Mouse (Mus musculus) heart, embryonic 14.5 days (tissue): ENCODE results near the gene Cep55. TPM values are rescaled to one million over a fixed set of nuclear protein-coding genes. Genes with fewer than 3 reads are reported as not detected.
A peak's percentile ranks its signal among the peaks of the same experiment; 100 is the strongest.

Experiments
- ATAC-seq: fragments of 200-750 bp; cut with Nextera tagmentation; 2 replicates; pipeline ENCODE4 v1.8.0; 2017; ENCODE audit warnings: low read depth, moderate TSS enrichment; ENCODE audit not compliant: insufficient number of reproducible peaks, insufficient read depth, low FRiP score
- H3K27ac ChIP-seq, 2 experiments: fragments of 200-500 bp in 1 of 2; fragments of 300-500 bp in 1 of 2; sonication (generic) in 1 of 2; replicated peaks in 1 of 2; 2 replicates each; pipeline ENCODE4 v1.5.1; 2012 to 2014; ENCODE audit warnings: low read depth in 2 of 2, low read length in 2 of 2, control low read depth in 1 of 2, mild to moderate bottlenecking in 1 of 2, mixed read lengths in 1 of 2; ENCODE audit not compliant: control insufficient read depth in 1 of 2, insufficient read depth in 1 of 2
- H3K27me3 ChIP-seq: fragments of 300-500 bp; sonication (generic); 2 replicates; pipeline ENCODE4 v1.6.1; 2014; ENCODE audit warnings: mild to moderate bottlenecking, low read length, control low read depth; ENCODE audit not compliant: control insufficient read depth, insufficient read depth
- H3K36me3 ChIP-seq: fragments of 300-500 bp; sonication (generic); 2 replicates; pipeline ENCODE4 v1.6.1; 2014; ENCODE audit warnings: mild to moderate bottlenecking, control low read depth, low read length, mixed read lengths; ENCODE audit not compliant: control insufficient read depth, insufficient read depth
- H3K4me1 ChIP-seq, 2 experiments: fragments of 200-500 bp in 1 of 2; fragments of 300-500 bp in 1 of 2; sonication (generic) in 1 of 2; 2 replicates each; pipeline ENCODE4 v1.6.1; 2012 to 2014; ENCODE audit warnings: low read length in 2 of 2, control low read depth in 1 of 2, mixed read lengths in 1 of 2; ENCODE audit not compliant: control insufficient read depth in 2 of 2, insufficient read depth in 2 of 2
- H3K4me2 ChIP-seq: fragments of 300-500 bp; sonication (generic); 2 replicates; pipeline ENCODE4 v1.6.1; 2014; ENCODE audit warnings: mild to moderate bottlenecking, low read length
- H3K4me3 ChIP-seq, 2 experiments: fragments of 200-500 bp in 1 of 2; fragments of 300-500 bp in 1 of 2; sonication (generic) in 1 of 2; 2 replicates each; pipeline ENCODE4 v1.5.1; 2012 to 2014; ENCODE audit warnings: low read length in 2 of 2, mild to moderate bottlenecking in 2 of 2, control low read depth in 1 of 2, low read depth in 1 of 2, moderate library complexity in 1 of 2; ENCODE audit not compliant: control insufficient read depth in 1 of 2, insufficient read depth in 1 of 2
- H3K9ac ChIP-seq: fragments of 300-500 bp; sonication (generic); 2 replicates; pipeline ENCODE4 v1.6.1; 2014; ENCODE audit warnings: mild to moderate bottlenecking, low read length
- H3K9me3 ChIP-seq: fragments of 300-500 bp; sonication (generic); 2 replicates; pipeline ENCODE4 v1.6.1; 2016; ENCODE audit warnings: low read length, control low read depth; ENCODE audit not compliant: control insufficient read depth
- WGBS: fragments of 180-500 bp; shearing (Covaris S2); extraction: QIAGEN DNeasy Blood & Tissue Kit; methylation state at CpG from one replicate; pipeline ENCODE4 v1.1.7; 2014; 5-methylcytosine and 5-hydroxymethylcytosine counted together
- polyA plus RNA-seq: library from polyadenylated mRNA; unstranded; fragments of >200 nt; fragmentation: Nextera tagmentation; extraction: Ambion mirVana; gene quantifications from 2 replicates; pipeline ENCODE4 v1.2.1, GENCODE M21; 2014

The Cep55 gene
- polyA plus RNA-seq, 1 experiment from 2014 or later = 28.4 TPM

- Histone ChIP-seq H3K9ac (no peak overlapping the region), H3K4me3 (no peak overlapping the region), H3K27me3 (no peaks in the 10 kb centered on the region), H3K9me3 (no peaks in the 10 kb centered on the region), H3K4me2 (peak overlapping the region; percentile 18; the same call in 1 of the 2 replicates), H3K36me3 (no peaks in the 10 kb centered on the region), H3K4me1 (peaks cover 24 to 33% of the 10 kb centered on the region in 2 experiments), H3K27ac (peak overlapping the region; percentile 52 to 72)
- 25% methylated on average over 8 of the region's 9 CpGs for WGBS
- peak; percentile 62 for ATAC-seq
Measured at GRCm38 (mm10) chr19:38025254-38026041, 29.4 kb upstream of the Cep55 start.

GRCm38 (mm10) chr19:38026211-38026624 lies 28.6 kb upstream of the Cep55 start:
- Histone ChIP-seq H3K4me1 (peaks cover 25 to 36% of the 10 kb centered on the region in 2 experiments), H3K27me3 (no peaks in the 10 kb centered on the region), H3K4me2 (no peak overlapping the region), H3K36me3 (no peaks in the 10 kb centered on the region), H3K9me3 (no peaks in the 10 kb centered on the region), H3K9ac (no peak overlapping the region), H3K27ac (peak overlapping the region; percentile 56 to 72; a peak in 3 of 4 replicates), H3K4me3 (no peak overlapping the region)
- 72% methylated on average over 8 of the region's 8 CpGs for WGBS
- no peak for ATAC-seq

GRCm38 (mm10) chr19:38027389-38027788 lies 27.4 kb upstream of the Cep55 start:
- Histone ChIP-seq H3K4me2 (no peak overlapping the region), H3K36me3 (no peaks in the 10 kb centered on the region), H3K4me1 (peaks cover 27 to 37% of the 10 kb centered on the region in 2 experiments), H3K27me3 (no peaks in the 10 kb centered on the region), H3K27ac (peak overlapping the region in 1 of 2 experiments; percentile 60; a peak in 2 of 4 replicates), H3K9me3 (no peaks in the 10 kb centered on the region), H3K4me3 (no peak overlapping the region), H3K9ac (no peak overlapping the region)
- no peak for ATAC-seq
- 82% methylated on average over 6 of the region's 6 CpGs for WGBS

GRCm38 (mm10) chr19:38027881-38028521 lies 26.8 kb upstream of the Cep55 start:
- H3K4me3 ChIP-seq = no peak overlapping the region
- peak overlapping the region; percentile 18 to 25 for H3K27ac ChIP-seq
- no peaks in the 10 kb centered on the region for H3K9me3 ChIP-seq
- H3K4me1 ChIP-seq = peaks cover 27 to 37% of the 10 kb centered on the region in 2 experiments
- no peak overlapping the region for H3K9ac ChIP-seq
- no peak overlapping the region for H3K4me2 ChIP-seq
- H3K27me3 ChIP-seq = no peaks in the 10 kb centered on the region
- H3K36me3 ChIP-seq = no peaks in the 10 kb centered on the region
- no peak for ATAC-seq
- 53% methylated on average over 10 of the region's 10 CpGs for WGBS

- peaks cover 27 to 37% of the 10 kb centered on the region in 2 experiments for H3K4me1 ChIP-seq
- H3K9ac ChIP-seq = no peak overlapping the region
- no peak for ATAC-seq
- 83% methylated on average over 3 of the region's 3 CpGs for WGBS
- no peak overlapping the region for H3K4me3 ChIP-seq
- no peaks in the 10 kb centered on the region for H3K9me3 ChIP-seq
- no peak overlapping the region for H3K27ac ChIP-seq
- no peaks in the 10 kb centered on the region for H3K36me3 ChIP-seq
- H3K4me2 ChIP-seq = no peak overlapping the region
- no peaks in the 10 kb centered on the region for H3K27me3 ChIP-seq
Measured at GRCm38 (mm10) chr19:38029292-38029691, 25.5 kb upstream of the Cep55 start.

GRCm38 (mm10) chr19:38029871-38030270 lies 24.9 kb upstream of the Cep55 start:
- H3K9ac ChIP-seq = no peak overlapping the region

GRCm38 (mm10) chr19:38030673-38031137 lies 24.1 kb upstream of the Cep55 start:
- Histone ChIP-seq H3K36me3 (no peaks in the 10 kb centered on the region), H3K4me1 (peaks cover 22 to 26% of the 10 kb centered on the region in 2 experiments), H3K27ac (no peak overlapping the region), H3K4me3 (no peak overlapping the region; a peak in 1 of 4 replicates), H3K9ac (peak overlapping the region; percentile 41; the same call in 1 of the 2 replicates), H3K27me3 (no peaks in the 10 kb centered on the region), H3K4me2 (peak overlapping the region; percentile 42), H3K9me3 (no peaks in the 10 kb centered on the region)
- WGBS = under 1% methylated on average over 8 of the region's 23 CpGs
- no peak for ATAC-seq

More at GRCm38 (mm10) chr19:38029871-38030270, 24.9 kb upstream of the Cep55 start:
- no peak for ATAC-seq
- no peaks in the 10 kb centered on the region for H3K36me3 ChIP-seq
- no peaks in the 10 kb centered on the region for H3K27me3 ChIP-seq
- no peak overlapping the region for H3K4me3 ChIP-seq
- no peaks in the 10 kb centered on the region for H3K9me3 ChIP-seq
- H3K4me1 ChIP-seq = peaks cover 25 to 35% of the 10 kb centered on the region in 2 experiments
- 59% methylated on average over 3 of the region's 3 CpGs for WGBS
- H3K4me2 ChIP-seq = no peak overlapping the region
- H3K27ac ChIP-seq = no peak overlapping the region
